Mouse (Mus musculus): ENCODE results near the gene Ripk1.

DNA sequence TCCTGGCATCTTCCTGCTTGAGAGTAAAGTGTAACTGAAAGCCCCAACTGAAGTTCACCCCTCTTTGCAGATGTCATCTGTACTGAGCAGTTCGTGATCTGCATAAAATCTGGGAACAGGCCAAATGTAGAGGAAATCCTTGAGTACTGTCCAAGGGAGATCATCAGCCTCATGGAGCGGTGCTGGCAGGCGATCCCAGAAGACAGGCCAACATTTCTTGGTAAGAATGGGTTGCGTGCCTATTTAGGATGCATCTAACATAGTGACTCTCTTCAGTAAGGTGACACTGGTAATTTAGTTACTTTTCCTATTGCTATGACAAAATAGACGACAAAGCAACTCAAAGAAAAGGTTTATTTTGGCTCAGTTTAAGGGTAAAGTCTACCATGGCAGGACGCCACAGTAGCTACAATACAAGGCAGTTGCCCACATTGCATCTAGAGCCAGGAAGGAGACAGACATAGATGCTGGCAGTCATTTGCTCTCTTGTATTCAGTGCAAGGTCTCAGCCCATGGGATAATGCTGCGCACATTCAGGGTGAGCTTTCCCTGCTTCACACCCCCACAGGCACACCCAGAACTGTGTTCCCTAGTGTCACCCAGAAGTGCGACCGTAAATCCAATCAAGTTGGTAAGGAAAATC lies 14.9 kb downstream of the Ripk1 start:
- no peak for TF ChIP-seq CTCF (IDR thresholded peaks at IDR 0.05; ENCODE audit: low read depth, low read length)
- TF ChIP-seq POLR2A (IDR thresholded peaks at IDR 0.05; ENCODE audit: insufficient read depth, low read length): no peak

All from ES-Bruce4 (cell line).